Mouse (Mus musculus): ENCODE data around the gene Proser3. TPM values are rescaled to one million over a fixed set of nuclear protein-coding genes. Genes with fewer than 3 reads are reported as not detected.

Proser3 gene
- 1 to 10 TPM; 7.8 to 8.5 TPM for total RNA-seq (2021)
- long read RNA-seq, experiment 1, partial matches to known transcripts = 3 of 5 reads
- long read RNA-seq, experiment 1, other reads (novel, unspliced or antisense) = 1 of 5 reads
- long read RNA-seq, experiment 2, partial matches to known transcripts = 1 of 3 reads
- long read RNA-seq, experiment 2, other reads (novel, unspliced or antisense) = 1 of 3 reads

DNA sequence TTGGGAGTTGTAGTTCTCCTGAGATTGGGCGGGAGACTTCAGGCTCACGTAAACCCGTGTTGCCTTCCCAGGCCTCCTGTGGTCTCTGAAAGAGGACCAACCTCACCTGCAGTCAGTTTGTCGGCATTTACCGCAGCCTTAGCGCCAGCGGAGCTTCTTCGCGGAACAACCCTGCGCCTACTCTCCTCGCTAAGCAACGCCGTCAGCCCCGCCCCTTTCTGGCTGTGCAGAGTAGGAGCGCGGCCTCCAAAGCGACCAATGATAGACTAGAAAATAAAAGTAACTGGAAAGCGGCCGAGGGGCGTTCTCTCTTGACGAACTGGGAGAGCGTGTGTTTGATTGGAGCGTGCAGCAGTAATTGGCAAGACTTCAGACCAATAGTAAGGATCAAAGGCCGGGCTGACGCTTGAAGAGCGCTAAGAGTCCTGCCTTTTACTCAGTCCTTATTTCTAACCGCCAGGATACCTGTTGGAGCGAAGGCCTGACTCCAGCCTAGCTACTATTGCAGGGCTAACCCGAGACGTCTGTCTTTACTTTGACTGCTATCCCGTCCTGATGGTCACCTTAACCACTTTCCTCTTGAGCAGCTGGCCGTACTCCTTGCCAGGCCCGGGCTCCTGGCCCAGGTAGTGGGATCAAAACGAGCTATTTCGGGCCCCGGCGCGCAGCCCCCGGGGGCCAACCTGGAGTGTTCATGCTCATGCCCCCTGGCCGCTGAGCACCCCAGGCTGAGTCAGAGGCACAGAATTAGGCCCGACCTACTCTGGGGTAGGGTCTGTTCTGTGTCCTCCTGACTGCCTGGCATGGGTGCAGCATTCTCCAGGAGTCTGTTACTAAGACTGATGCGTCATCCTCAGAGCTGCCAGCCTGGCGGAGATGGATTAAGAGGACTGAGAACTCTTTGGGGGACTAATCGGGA, at the start of gene Proser3, which contains the start of gene Hspb6:
Proser3 (minus strand) TSS at position 198 of the 919 bp plus-strand sequence.
Hspb6 (plus strand) TSS at position 77 of the 919 bp plus-strand sequence.
- peak; percentile 95 to 97 for DNase-seq

- no peak for DNase-seq
Observed at GRCm38 (mm10) chr7:30600651-30601050, 48.6 kb upstream of the Proser3 start.

- peak; percentile 96 for DNase-seq
Observed at GRCm38 (mm10) chr7:30599933-30600353, 47.8 kb upstream of the Proser3 start.

GRCm38 (mm10) chr7:30598786-30599185, 46.7 kb upstream of the Proser3 start, which contains the start of gene Zbtb32:
TSS of gene Zbtb32 (minus strand) at chr7:30598909.
- DNase-seq = no peak

DNA sequence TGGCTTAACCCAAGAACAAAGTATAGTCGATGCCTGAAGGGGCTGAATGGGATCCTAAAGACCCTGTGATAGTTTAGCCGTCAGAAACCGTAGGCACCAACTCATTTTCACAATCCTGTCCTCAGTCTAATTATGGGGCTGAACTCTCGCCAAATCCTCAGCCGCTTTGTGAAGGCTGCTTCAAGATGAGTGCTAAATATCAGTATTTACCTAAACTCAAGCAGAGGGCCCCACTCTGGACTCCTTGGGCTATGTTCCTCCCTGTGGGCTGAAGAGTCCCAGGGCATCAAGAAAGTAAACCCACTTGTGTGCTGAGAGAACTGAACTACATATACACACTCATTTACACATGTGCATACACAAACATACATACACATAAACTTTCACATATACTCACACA, 44.7 kb upstream of the Proser3 start:
- DNase-seq = no peak

DNA sequence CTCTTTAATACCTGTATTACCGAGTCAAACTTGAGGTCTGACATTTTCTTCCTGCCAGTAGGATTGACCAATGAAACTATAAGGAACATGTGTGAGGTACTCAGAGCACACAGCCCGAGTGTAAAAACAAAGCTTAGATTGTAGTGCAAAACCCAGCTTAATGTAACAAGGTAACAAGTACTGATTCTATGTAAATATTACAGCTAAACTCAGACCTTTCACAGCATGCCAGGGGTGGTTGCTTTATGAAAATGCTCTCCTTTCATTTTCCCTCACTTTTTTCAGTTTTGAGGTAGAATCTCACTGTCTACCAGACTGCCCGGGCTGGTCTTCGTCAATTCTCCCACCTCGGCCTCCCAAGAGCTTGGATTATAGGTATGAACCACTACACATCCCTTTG, 44.0 kb upstream of the Proser3 start:
- DNase-seq = no peak

DNA sequence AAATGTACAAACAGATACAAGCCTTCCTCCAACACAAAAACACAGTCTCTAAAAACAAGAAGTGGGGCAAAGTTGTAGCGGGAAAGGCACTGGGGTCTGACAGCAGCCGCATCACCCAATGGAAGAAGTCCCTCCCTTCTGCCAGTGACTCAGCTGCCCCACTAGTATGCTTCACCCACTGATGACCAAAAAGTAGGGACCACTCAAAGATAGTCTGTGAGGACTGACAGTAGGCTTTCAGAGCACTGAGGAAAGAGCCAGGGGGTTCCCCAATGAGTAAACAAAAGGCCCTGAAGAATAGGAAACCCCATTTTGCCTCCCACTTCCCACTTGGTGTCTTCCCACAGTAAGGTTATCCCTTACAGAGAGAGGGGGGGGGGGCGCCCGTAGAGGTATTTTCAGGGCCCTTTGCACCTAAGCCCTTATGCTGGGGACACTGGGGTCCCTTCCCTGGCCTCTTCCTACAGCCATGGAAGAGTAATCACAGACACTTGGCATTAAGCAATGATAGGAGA, 42.5 kb upstream of the Proser3 start:
- no peak for DNase-seq

GRCm38 (mm10) chr7:30593579-30594509, 41.7 kb upstream of the Proser3 start:
- no peak for DNase-seq

- DNase-seq = no peak
Observed at GRCm38 (mm10) chr7:30592772-30593423, 40.8 kb upstream of the Proser3 start.

DNA sequence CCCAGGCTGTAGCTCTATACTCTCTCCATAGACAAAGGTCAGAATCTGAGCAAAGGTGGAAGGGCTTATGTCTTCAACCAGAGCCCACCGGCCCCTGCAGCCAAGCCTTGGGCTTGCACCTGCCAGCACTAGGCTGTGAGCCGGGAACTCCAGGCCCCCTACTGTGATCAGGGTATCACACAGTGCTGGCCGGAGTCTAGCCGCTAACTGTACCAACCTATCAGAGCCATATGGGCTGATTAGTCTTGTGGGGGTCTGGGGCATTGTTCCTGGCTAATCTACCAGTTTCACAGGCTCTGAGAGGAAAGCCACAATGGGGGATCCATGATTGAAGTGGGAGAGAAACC, 39.5 kb upstream of the Proser3 start:
- no peak for DNase-seq

DNA sequence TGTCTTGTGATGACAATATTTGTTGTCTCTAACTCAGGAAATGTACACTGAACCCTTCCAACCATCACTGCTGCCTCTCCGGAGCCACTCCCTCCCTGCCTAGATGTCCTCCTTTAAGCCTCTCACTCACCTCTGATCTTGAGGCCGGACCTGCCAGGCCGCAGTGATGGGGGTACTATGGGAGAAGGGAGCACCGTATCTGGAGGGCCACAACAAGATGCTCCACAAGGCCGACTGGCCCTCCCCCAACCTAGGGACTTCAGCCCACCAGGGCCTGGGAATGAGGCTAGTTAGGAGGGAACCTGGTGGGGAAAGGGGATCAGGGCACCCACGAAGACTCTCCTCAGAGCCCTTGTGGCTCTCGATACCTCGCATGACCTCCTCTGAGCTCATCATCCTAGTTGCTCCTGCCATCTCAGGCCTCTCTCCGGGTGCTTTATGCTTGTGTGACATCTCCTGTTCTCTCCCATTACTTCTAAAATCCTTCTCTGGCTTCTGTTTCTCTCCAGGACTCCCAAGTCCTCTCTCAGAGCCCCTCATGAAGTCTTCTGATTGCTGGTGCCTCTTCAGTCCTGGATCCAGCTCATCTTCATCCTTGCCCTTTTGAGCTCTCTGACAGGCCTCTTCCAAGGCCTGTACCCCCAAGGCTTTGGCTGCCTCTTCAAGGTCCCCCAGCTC, 39.0 kb upstream of the Proser3 start:
- DNase-seq = no peak

DNA sequence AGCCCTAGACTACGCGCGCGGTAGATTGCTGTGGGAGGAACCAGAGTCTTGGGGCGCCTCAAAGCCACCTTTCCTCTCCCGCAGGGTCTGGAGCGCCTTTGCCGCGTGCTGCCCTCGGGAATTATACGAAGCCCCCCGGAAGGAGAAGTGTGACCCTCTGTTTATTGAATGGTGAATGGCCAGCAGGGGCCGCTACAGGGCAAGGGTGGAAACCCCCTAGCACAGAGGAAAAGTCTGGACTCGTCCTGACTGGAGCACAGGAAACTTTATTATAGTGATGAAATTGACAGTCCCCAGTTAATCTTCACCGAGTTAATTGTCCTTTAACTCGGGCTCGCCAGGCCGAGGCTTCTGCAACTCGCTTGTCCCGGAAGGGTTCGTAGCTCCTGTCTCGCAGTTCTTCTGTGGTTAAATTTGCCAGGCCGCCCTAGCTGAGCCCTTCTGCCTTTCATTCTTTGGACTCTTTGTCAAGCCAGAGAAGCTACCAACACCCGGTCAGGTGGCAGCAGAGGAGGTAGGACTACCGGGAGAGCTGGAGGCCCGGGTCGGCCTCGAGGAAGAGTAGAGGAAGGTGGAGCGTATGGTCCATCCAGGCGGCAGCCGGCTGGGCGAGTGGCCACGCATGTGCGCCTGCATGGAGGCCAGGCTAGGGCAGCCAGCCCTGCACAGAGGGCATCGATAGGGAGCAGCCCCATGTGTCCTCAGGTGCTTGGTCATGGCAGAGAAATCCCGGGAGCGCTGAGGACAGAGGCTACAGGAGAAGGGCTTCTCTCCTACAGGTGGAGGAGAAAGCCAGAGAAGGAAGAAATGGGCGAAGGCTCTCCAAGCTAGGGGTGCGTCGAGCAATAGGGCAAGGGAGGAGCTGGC, 37.6 kb upstream of the Proser3 start:
- DNase-seq = peak; percentile 84 to 89

GRCm38 (mm10) chr7:30588676-30589434, 36.8 kb upstream of the Proser3 start, which contains the start of gene Kmt2b:
TSS of gene Kmt2b (minus strand) at chr7:30588726.
- DNase-seq = peak; percentile 98

DNA sequence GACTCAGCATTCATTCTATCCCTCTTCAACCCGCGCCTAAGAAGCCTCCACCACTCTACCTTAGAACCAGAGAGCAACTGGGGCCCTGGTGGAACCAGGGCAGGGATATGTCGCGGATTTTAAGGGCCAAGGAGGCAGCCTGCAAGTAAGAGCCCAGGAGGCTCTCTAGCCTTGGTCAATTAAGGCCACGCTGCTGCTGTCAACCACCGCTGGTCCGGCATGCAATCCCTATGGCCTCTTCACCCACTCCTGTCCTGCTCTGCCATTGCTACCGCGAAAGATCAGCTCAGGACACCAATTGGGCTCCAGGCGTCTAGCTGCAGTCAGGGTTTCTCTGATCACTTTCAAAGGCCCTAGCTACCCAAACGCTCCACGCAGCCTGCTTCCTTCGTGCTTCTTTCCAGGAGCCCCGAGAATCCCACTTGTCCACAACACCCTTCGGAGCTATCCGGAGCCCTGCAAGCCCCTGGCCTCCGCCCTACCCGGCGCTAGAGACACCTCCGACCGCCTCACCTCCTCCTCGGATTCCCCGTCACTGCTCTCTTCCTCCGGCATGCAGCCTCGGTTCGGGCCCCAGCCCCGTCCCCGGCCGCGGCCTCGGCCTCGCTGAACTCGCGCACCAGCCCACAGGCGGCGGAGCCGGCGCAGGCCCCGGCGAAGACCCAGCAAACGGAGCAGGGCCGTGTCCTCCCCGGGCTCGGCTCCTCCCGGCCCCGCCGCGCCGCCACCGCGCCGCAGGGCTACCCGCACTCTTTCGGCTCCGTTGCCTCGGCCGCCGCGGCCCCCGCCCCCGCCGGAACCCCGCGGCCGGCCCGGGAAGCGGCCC, 36.0 kb upstream of the Proser3 start:
- DNase-seq = peak; percentile 41 to 58

GRCm38 (mm10) chr7:30586455-30587020, 34.4 kb upstream of the Proser3 start:
- DNase-seq = no peak

DNA sequence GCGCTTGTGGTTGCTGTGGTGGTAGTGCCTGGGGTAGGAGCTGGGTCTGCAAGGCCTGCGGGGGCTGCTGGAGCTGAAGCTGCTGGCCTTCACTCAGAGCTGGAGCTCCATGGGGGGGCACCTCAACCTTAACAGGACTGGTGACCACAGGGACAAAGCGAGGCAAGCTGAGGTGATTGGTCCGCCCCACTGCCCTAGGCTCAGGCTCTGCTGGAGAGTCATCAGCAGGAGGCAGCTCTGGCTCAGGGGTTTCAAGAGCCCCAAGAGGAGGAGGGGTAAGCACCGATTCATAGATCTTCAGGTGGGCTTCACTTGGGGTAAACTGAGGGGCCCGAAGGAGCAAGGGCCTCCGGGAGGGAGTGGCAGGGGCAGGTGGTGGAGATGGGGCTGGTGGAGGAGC, 33.1 kb upstream of the Proser3 start:
- DNase-seq = no peak

GRCm38 (mm10) chr7:30584339-30584738, 32.2 kb upstream of the Proser3 start:
- no peak for DNase-seq

DNA sequence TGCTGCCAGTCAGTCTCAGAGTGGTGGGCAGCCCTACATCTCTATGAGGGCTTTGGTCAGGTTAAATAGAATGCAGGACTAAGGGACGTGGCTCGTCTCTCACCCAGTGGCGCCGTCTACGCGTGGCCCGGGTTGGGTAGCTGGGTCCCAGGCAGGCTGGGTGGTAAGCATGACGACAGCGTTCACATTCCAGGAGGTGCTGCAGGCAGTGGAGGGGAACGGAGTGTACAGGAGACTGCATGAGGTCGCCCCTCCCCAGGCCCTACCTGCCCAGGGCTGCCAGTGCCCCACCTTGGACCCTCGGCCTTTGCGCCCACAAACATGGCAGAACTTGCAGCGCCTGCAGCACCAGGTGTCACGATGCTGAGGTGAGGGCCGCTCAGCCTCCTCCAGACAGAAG, 29.4 kb upstream of the Proser3 start:
- DNase-seq = no peak
